Mouse (Mus musculus): ENCODE results near the gene Slc30a4. TPM values are rescaled to one million over a fixed set of nuclear protein-coding genes. Genes with fewer than 3 reads are reported as not detected.

The Slc30a4 gene
- total RNA-seq (2015; ENCODE audit: low replicate concordance) (0.42 TPM in 1 of 2 replicates, not detected in the other), total RNA-seq (2017; ENCODE audit: low replicate concordance) (0.43 and 0.56 TPM in 2 replicates)

- no peak for ATAC-seq (replicated peaks; ENCODE audit: low FRiP score, poor library complexity, severe bottlenecking)
Observed at GRCm38 (mm10) chr2:122702181-122703036, at the start of gene Slc30a4. TSS of gene Slc30a4 (minus strand) at chr2:122702663.

DNA sequence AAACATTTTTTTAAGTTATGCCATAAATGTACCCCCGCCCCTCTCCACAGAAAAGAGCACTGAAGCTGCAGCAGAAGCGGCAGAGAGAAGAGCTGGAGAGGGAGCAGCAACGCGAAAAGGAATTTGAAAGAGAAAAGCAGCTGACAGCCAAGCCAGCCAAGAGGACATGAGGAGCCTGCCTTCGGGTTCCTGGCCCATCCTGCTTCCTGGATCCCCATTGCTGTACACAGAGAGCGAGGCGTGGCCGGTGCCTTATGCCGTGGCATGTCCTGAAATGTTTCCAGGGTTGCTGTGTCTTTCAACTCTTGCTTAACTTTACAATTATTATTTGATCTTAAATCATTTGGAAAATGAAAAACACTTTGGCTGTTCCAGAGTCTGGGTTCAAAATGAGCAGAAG, 44.0 kb upstream of the Slc30a4 start:
- no peak for ATAC-seq (replicated peaks; ENCODE audit: low FRiP score, poor library complexity, severe bottlenecking)

DNA sequence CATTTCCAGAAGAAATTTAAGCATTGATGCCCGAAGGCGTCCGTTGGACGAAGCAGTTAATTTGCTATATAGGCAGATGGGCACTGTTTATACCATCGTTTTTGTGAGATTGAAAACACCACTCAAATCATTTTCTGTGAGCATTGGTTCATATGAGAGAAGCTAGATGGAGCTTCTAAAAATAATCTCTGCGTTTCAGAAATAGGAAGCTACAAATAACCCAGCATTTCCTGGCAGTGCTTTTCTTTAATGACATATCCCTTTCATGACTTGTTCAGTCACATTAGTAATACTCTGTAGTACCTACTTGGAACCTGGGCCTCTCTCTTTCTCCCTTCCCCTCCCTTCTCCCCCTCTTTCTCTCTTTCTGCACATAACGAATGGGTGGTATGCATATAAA, 36.6 kb upstream of the Slc30a4 start:
- no peak for ATAC-seq (replicated peaks; ENCODE audit: low FRiP score, poor library complexity, severe bottlenecking)

- peak; percentile 92 for ATAC-seq (replicated peaks; ENCODE audit: low FRiP score, poor library complexity, severe bottlenecking)
Observed at GRCm38 (mm10) chr2:122737894-122738830, 35.7 kb upstream of the Slc30a4 start, which contains the start of gene Bloc1s6. TSS of gene Bloc1s6 (plus strand) at chr2:122738503.

GRCm38 (mm10) chr2:122731456-122731855, 29.0 kb upstream of the Slc30a4 start:
- ATAC-seq (replicated peaks; ENCODE audit: low FRiP score, poor library complexity, severe bottlenecking) = no peak

- ATAC-seq (replicated peaks; ENCODE audit: low FRiP score, poor library complexity, severe bottlenecking) = peak; percentile 62
Observed at GRCm38 (mm10) chr2:122725604-122726003, 23.1 kb upstream of the Slc30a4 start.

GRCm38 (mm10) chr2:122720564-122720963, 18.1 kb upstream of the Slc30a4 start:
- no peak for ATAC-seq (replicated peaks; ENCODE audit: low FRiP score, poor library complexity, severe bottlenecking)

GRCm38 (mm10) chr2:122719232-122719631, 16.8 kb upstream of the Slc30a4 start:
- ATAC-seq (replicated peaks; ENCODE audit: low FRiP score, poor library complexity, severe bottlenecking) = no peak

- ATAC-seq (replicated peaks; ENCODE audit: low FRiP score, poor library complexity, severe bottlenecking) = no peak
Observed at GRCm38 (mm10) chr2:122716301-122716842, 13.9 kb upstream of the Slc30a4 start.

GRCm38 (mm10) chr2:122715148-122715692, 12.8 kb upstream of the Slc30a4 start:
- no peak for ATAC-seq (replicated peaks; ENCODE audit: low FRiP score, poor library complexity, severe bottlenecking)

DNA sequence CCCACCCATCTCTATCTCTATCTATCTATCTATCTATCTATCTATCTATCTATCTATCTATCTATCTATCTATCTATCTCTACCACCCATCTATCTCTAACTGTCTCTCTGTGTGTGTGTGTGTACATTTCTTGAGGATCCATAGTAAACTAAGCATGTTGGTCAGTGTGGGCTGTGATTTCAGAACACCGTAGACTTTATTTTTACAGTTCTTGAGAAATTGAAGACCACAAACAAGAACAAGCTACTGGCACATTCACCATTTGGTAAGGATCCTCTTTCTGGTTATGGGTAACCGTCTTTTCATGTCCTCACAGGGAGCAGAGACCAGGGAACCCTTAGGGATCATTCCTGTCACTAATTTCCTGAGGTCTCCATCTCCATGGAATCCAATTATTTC, 10.4 kb upstream of the Slc30a4 start:
- no peak for ATAC-seq (replicated peaks; ENCODE audit: low FRiP score, poor library complexity, severe bottlenecking)

DNA sequence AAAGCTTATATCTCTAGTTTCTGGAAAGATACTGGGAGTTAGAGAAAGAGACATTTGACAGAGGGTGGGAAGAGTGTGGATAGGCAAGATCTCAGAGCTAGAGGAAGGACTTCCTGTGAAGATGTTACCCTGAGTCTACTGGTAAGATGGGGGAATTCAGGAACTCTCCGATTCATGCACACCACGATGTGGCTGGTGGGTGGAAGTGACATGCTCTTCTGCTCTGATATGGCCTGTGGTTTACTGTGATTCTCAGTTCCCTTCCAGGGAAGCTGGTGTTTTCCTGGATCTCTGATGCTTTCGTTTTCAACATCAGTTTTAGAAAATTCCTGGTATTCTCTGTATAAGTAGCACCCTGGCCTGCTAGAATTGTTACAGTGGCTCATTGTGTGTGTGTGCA, 9.4 kb upstream of the Slc30a4 start:
- no peak for ATAC-seq (replicated peaks; ENCODE audit: low FRiP score, poor library complexity, severe bottlenecking)

GRCm38 (mm10) chr2:122709156-122709555, 6.7 kb upstream of the Slc30a4 start:
- ATAC-seq (replicated peaks; ENCODE audit: low FRiP score, poor library complexity, severe bottlenecking) = no peak

- no peak for ATAC-seq (replicated peaks; ENCODE audit: low FRiP score, poor library complexity, severe bottlenecking)
Observed at GRCm38 (mm10) chr2:122708080-122708479, 5.6 kb upstream of the Slc30a4 start.

DNA sequence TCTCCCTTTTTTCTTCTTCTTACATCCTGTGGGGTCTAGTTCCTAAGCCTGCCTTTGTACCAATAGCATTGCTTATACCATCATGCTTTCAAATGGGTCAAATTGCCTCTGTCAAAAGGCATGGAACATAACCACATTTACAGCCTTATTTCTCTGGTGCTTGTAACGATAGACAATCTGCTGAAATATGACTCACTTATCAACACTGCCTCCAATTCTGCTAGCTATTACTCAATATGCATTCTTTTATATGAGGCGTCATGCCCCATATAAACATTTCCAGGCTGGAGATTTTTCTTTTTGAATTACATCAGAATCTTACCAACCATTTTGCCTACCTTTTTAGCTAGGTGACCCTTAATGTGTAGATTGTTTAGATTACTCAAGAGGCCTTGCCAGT, 2.1 kb upstream of the Slc30a4 start:
- ATAC-seq (replicated peaks; ENCODE audit: low FRiP score, poor library complexity, severe bottlenecking) = no peak

- ATAC-seq (replicated peaks; ENCODE audit: low FRiP score, poor library complexity, severe bottlenecking) = no peak
Observed at GRCm38 (mm10) chr2:122701871-122702180, 637 bp downstream of the Slc30a4 start.

DNA sequence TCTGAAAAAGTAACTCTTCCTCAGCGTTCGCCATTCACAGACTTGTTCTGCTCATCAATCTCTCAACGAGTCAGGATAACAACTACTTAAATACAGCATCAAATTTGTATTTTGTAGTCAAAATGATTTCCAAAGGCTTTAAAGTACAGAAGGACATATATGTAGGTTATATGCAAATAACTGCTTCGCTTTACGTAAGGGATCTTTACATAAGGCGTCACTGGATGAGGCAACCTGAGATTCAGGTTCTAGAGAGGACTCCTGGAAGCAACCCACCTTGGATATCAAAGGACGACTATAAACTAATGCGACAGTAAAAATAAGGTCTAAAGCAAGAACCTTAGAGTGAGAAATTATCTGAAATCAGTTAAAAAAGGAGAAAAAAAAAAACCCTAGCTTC, 1.5 kb downstream of the Slc30a4 start:
- ATAC-seq (replicated peaks; ENCODE audit: low FRiP score, poor library complexity, severe bottlenecking) = no peak

GRCm38 (mm10) chr2:122697526-122697925, 4.9 kb downstream of the Slc30a4 start:
- no peak for ATAC-seq (replicated peaks; ENCODE audit: low FRiP score, poor library complexity, severe bottlenecking)

GRCm38 (mm10) chr2:122686665-122687064, 15.8 kb downstream of the Slc30a4 start:
- no peak for ATAC-seq (replicated peaks; ENCODE audit: low FRiP score, poor library complexity, severe bottlenecking)

DNA sequence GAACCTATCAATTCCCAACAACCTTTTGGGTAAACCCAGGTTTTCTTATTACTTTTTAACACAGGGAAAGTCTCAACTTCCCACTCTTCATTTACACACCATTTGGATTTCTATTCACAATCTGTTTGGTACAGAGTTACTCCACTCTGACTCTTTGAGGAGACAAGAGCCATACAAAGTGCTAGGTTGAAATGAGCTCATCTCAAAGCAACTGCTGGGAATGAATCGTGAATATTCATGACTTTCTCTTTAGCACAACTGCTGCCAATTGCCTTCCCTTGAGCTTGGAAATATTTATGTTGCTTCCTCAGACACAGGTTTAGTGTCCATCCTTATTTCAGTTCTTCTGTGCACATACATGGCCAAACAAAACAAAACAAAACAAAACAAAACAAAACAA, 18.8 kb downstream of the Slc30a4 start:
- no peak for ATAC-seq (replicated peaks; ENCODE audit: low FRiP score, poor library complexity, severe bottlenecking)
